Mouse (Mus musculus) left cerebral cortex, postnatal 25 days (tissue): Measurements from ENCODE around the gene Acox3. TPM values are rescaled to one million over a fixed set of nuclear protein-coding genes. Genes with fewer than 3 reads are reported as not detected.
A peak's percentile ranks its signal among the peaks of the same experiment; 100 is the strongest.
"Not testable (repeated sequence)": the region's sequence is repeated elsewhere in the genome, so short reads cannot be mapped to it uniquely, and the experiment has no call there.

Source experiments
- DNase-seq, 2 experiments: peaks; one replicate each; pipeline ENCODE4 v3.0.0; 2022; ENCODE audit warnings: low spot score in 2 of 2, mixed read lengths in 1 of 2
- intact Hi-C: fragments of 180-260 bp; cut with DNase I; formaldehyde crosslinking; loops from one replicate; pipeline ENCODE4 v1.15.1; 2025
- total RNA-seq, 2 experiments: library from RNA; stranded (reverse); gene quantifications; 2 replicates each; pipeline ENCODE4 v1.2.3; 2021

Gene Acox3
- total RNA-seq, 2 experiments from 2014 or later = 26.6 to 29.5 TPM

GRCm38 (mm10) chr5:35574653-35575599, 7.9 kb upstream of the Acox3 start, which contains the start of gene Trmt44:
Gene Trmt44 (minus strand): TSS chr5:35575070.
- intact Hi-C loops = loop anchor here (1.0 kb wide), 1 partner anchor 8 kb away; the partner anchor contains the start of gene Acox3
- peak; percentile 94 to 96 for DNase-seq

DNA sequence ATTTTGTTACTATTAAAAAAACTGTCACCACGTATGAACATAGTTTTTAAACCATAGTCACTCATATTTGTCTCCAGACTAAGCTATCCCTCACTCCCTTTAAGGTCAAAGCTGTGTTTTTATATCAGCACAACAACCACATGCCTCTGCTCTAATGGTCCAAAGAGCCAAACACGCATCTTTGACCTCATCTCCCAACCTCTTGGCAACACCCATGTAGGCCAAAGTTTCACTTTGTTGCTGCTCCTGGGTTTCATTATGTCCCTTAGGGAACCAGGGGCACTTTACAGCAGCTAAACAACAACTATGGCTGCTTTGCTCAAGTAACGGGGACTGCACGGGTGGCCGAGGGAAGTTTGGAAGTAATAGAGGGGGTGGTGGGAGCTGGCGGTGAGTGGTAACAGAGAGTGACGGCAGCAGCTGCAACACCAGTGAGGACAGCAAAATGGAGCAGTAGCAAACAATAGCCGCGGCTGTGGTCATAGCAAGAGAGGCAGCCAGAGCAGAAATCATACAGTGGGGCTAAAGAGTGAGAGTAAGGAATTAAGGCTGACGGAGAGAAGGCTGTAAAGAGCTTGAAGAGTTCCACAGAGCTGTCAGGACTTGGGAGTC, 6.3 kb upstream of the Acox3 start:
- DNase-seq = no peak
- intact Hi-C loops = no loop called here

GRCm38 (mm10) chr5:35578411-35578810, 4.4 kb upstream of the Acox3 start:
- intact Hi-C loops = no loop called here
- DNase-seq = no peak

GRCm38 (mm10) chr5:35579247-35579893, 3.5 kb upstream of the Acox3 start:
- intact Hi-C loops = no loop called here
- DNase-seq = no peak

DNA sequence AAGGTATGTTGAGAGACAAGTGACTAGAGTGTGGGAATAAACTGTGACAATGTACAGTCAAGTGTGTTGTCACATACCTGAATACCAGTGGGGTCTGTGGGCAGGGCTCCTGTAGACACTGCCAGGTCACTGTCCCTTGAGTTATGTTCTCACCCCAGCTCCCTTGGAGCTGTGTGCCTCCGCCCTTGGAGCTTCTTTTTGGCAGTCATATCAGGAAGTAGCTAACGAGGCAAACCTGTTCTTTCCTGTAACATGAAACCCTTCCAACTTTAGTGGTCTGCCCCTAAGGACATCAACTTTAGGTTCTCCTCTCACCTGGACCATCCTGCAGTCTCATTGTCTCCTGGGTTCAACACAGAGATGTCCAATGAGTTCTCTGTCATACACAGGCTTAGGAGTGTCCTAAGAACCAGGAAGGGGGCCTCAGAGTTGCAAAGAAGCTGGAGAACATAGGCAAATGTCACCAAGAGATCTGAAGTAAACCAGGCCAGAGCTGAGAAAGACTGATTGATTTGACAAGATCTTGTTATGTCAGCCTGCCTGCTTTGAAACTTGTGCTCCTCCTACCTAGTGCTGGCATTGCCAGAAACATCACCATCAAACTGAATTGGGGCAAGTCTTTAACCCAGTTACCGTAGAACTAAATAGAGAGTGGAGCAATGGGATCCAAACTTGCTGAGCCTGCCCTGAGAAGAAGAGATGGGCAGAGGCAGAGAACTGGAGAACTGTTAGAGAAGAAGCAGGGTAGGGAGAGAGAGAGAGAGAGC, 2.5 kb upstream of the Acox3 start:
- intact Hi-C loops = loop anchor here (10.0 kb wide), 1 partner anchor 274 kb away; no protein-coding TSS in a partner anchor
- DNase-seq = no peak

- no peak for DNase-seq
- intact Hi-C loops = loop anchor here (1.0 to 10.0 kb wide), 2 partner anchors 8 to 271 kb away; partner anchors contain the start of gene Trmt44
Measured at GRCm38 (mm10) chr5:35583221-35583783, 462 bp downstream of the Acox3 start.

GRCm38 (mm10) chr5:35584259-35584658, 1.4 kb downstream of the Acox3 start:
- intact Hi-C loops = loop anchor here (10.0 kb wide), 1 partner anchor 271 kb away; no protein-coding TSS in a partner anchor

DNA sequence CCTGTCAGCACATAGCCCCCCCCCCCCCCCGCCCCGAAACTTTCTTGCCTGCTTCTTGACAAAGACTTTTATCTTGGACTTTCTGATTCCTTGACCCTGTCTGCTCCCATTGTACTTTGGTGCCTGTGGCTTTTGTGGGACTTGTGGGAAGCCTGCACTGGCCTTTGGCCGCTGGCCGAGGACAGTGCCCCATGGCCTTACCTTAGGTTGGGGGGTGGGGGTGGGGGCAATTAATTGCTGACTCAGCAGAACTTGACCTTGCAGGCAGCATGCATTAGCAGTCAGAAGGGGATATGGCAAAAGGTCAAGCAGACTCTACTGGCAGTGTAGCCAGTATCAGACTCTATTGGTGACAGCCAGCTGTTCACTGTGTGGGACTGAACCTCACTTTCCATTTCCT, 8.7 kb downstream of the Acox3 start:
- DNase-seq = no peak
- intact Hi-C loops = no loop called here

More at GRCm38 (mm10) chr5:35584259-35584658, 1.4 kb downstream of the Acox3 start:
- DNase-seq = not testable (repeated sequence)

- intact Hi-C loops = no loop called here
- no peak for DNase-seq
Measured at GRCm38 (mm10) chr5:35592081-35592736, 9.4 kb downstream of the Acox3 start.

DNA sequence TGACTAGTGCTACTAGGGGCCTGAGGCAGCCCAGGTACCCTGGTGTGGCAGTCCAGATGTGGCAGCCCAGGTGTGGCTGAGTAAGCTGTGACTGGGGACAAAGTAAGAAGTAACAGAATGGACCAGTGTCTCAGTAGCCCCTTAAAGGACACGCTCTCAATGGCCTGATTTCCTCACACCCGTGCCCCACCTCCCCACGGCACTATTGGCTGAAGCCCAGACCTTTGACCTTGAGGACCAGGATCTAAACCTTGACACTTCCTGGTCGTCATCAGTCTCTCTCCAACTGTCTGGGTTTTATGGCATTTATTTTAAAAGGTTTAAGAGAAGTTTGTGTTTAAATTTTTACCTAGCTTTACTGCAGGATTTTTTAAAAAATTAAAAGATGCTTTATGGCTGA, 10.0 kb downstream of the Acox3 start:
- intact Hi-C loops = no loop called here

GRCm38 (mm10) chr5:35593272-35593671, 10.4 kb downstream of the Acox3 start:
- DNase-seq = no peak
- intact Hi-C loops = no loop called here

More for the DNA sequence above, 10.0 kb downstream of the Acox3 start:
- no peak for DNase-seq

DNA sequence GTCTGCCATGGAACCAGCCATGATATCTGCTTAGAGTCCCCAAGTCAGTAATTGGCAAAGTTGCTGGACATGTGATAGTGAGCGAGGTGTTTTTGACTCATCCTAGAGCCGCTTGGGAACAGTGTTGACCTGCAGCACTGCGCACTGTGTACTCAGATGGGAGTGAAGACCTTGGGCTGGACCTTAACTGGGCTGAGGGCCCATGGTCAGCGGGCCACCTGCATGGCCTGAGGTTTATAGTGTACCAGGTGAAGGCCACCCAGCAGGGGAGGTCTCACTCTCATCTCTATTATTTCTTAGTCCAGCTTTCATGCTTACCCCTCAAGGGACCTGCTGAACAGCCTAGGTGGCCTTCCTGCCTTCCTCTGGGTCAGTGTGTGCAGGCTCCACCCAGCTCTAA, 11.9 kb downstream of the Acox3 start:
- DNase-seq = no peak
- intact Hi-C loops = loop anchor here (2.0 to 5.0 kb wide), 2 partner anchors 118 to 158 kb away; no protein-coding TSS in a partner anchor

GRCm38 (mm10) chr5:35595706-35596105, 12.9 kb downstream of the Acox3 start:
- intact Hi-C loops = loop anchor here (1.0 to 5.0 kb wide), 3 partner anchors 86 to 157 kb away; no protein-coding TSS in a partner anchor
- DNase-seq = peak; percentile 75 to 82

GRCm38 (mm10) chr5:35596169-35597160, 13.6 kb downstream of the Acox3 start:
- intact Hi-C loops = loop anchor here (1.0 to 5.0 kb wide), 2 partner anchors 85 to 156 kb away; no protein-coding TSS in a partner anchor
- DNase-seq = no peak

GRCm38 (mm10) chr5:35600233-35600632, 17.4 kb downstream of the Acox3 start:
- no peak for DNase-seq
- intact Hi-C loops = no loop called here

GRCm38 (mm10) chr5:35601526-35601925, 18.7 kb downstream of the Acox3 start:
- intact Hi-C loops = no loop called here
- DNase-seq = no peak

DNA sequence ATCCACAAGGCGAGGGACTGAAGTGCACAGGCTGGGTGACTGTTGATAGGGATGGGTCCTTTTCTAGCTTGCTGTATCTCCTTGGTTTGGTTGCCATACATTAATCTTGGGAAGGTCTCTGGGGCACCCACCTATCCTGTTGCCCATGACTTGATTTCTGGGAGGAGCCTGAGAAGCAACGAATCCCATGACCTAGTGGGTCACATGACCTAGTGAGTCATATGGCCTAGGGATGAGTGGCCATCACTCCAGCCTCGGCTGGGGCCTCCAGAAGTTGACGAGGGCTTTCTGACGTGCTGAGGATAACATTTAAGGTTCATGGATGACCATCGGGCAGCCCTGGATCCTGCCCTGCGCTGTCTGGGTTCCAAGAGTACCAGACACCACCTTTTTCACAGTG, 22.5 kb downstream of the Acox3 start:
- intact Hi-C loops = no loop called here
- no peak for DNase-seq
